Mouse (Mus musculus) layer of hippocampus, adult 8-10 months (tissue): Measurements from ENCODE around the gene Fcho2. TPM values are rescaled to one million over a fixed set of nuclear protein-coding genes. Genes with fewer than 3 reads are reported as not detected.
A peak's percentile ranks its signal among the peaks of the same experiment; 100 is the strongest.

Source experiments
- DNase-seq, 2 experiments: peaks; one replicate each; pipeline ENCODE4 v3.0.0; 2022; ENCODE audit warnings: low spot score in 2 of 2
- total RNA-seq, 4 experiments: library from RNA; stranded (reverse); gene quantifications; 2 replicates each; pipeline ENCODE4 v1.2.4; 2022

The Fcho2 gene
- total RNA-seq, 4 experiments from 2014 or later = 39.9 to 52.4 (median 43.7) TPM

GRCm38 (mm10) chr13:98715443-98715990 lies 99.7 kb downstream of the Fcho2 start:
- no peak for DNase-seq

GRCm38 (mm10) chr13:98710655-98711054 lies 104.6 kb downstream of the Fcho2 start:
- DNase-seq = no peak

GRCm38 (mm10) chr13:98710236-98710635 lies 105.0 kb downstream of the Fcho2 start:
- no peak for DNase-seq

- no peak for DNase-seq
These were observed 109.7 kb downstream of the Fcho2 start for GRCm38 (mm10) chr13:98705501-98705900.

GRCm38 (mm10) chr13:98703786-98704185 lies 111.5 kb downstream of the Fcho2 start:
- DNase-seq = no peak

DNA sequence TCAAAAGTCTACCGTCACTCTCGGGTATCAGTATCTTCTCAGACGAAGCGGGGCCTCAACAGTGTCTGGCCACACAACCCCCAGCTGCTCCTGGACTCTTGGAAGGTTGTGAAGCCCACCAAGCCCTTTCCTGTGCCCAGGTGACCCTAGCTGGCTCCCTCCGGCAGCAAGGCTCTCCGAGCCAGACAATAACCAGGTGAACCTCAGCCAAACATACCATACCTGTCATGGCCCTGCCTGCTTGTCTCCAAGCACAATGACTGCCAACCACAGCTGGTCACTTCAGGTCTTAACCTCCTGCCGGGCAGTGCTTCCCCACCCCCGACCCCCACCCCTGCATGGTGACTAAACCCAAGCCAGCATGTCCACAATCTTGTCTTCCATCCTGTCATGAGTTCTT lies 112.9 kb downstream of the Fcho2 start:
- DNase-seq = no peak

DNA sequence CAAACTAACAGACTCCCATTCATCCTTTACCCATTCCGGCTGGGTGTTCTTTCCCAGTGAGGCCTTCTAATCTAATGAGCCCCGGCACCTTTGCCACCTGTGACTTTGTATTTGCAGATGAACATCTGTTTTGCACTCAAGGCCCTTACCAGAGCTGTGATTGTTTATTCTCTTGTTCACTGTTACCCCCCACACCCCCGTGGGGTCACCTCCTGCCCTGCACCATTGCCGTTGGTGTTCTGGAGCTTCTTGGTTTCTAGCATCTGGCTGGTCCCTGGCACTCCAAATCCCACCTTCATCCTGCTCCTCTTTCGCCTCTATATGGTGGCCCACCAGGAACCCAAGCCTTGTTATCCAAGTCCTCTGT lies 114.0 kb downstream of the Fcho2 start:
- DNase-seq = no peak

GRCm38 (mm10) chr13:98700661-98701308 lies 114.5 kb downstream of the Fcho2 start:
- DNase-seq = no peak

DNA sequence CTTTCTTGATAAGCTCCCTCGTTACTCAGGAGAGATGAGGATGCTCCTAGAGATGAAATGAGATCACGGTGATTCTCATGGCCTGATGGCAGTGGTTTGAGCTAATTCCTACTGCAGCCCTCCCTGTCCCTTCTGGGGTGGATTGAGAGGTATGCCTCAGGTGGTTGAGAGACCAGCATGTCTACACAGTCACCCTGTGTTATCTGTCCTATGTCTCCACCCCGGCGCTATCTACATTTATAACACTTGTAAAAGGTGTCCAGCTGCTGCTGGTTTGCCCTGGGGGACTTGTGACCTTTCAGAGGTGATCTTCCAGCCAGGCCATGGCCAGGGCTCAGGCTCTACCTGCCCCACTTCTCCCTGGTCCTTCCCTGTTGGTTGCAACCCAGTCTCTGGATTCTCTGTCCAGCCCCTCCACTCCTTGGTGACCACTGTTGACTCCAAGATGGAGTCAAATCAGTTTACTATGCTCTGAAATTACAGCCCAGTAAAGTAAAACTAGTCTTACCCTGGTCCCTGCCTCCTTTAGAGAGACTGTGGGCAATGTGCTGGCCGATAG lies 115.2 kb downstream of the Fcho2 start:
- DNase-seq = no peak

GRCm38 (mm10) chr13:98699051-98699744 lies 116.1 kb downstream of the Fcho2 start:
- no peak for DNase-seq

DNA sequence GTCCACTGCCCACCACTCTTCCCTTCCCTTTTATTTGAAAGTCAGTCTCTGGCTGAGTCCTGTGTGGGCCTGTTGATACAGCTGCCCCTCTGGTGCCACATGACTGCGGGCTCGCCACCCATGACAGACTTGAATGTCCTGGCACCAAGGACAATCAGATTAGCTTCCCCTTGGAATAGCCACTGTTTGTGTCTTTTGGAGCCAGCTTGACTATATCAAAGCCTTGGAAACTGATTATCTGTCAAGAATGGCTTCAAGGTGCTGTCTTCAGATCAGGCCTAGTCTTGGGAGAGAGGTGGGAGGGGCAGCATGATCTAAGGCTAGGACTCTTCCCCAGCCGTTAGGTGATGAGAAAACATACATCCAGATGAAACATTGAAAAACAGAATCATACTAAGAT lies 118.5 kb downstream of the Fcho2 start:
- DNase-seq = no peak

- no peak for DNase-seq
These were observed 119.7 kb downstream of the Fcho2 start for GRCm38 (mm10) chr13:98695546-98695945.

DNA sequence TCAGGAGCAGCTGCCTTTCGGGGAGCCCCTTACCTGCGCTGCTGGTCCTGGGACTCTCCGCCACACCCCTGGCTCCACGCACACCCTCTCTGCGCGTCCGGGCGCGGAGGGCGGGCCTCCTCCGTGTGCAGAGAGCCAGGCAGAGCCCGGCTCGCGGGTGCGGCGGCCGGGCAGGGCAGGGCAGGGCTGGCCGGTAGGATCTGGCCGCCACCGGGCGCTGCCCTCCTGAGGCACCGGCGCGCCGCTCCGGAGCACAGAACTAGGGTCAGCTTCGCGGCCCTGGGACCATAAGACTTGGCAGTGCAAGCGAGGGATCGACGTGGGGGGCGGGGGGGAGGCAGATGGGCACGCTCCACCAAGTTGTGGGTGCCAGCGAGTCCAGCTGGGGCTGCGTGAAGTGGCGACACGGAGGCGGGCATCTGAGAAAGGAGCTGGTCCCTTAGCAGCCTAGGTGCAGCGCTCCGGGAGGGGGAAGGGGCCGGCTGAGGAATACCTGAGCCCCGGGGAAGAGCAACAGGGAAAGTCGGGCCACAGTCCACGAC lies 120.4 kb downstream of the Fcho2 start, which contains the start of gene Tmem171:
Gene Tmem171, minus strand, starts transcription at position 62 of the 542 bp plus-strand sequence.
- DNase-seq = no peak

DNA sequence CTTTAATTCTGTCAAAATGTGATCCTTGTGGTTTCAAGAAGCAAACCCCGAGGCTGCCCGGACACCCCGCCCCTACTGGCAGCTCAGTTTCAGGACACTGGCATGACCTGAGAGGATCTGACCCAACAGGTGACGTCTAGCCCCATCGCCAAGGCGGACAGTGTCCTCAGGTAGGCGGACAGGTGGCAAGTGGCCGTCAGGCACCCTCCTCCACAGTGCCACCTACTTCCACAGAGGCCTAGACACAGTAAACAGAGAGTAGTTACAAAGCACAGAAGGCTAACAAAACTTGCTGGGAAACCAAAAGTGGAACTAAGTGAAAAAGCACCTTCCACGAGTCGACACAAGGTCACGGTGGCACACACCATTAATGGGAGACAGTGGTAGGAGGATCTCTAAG lies 121.9 kb downstream of the Fcho2 start:
- no peak for DNase-seq

DNA sequence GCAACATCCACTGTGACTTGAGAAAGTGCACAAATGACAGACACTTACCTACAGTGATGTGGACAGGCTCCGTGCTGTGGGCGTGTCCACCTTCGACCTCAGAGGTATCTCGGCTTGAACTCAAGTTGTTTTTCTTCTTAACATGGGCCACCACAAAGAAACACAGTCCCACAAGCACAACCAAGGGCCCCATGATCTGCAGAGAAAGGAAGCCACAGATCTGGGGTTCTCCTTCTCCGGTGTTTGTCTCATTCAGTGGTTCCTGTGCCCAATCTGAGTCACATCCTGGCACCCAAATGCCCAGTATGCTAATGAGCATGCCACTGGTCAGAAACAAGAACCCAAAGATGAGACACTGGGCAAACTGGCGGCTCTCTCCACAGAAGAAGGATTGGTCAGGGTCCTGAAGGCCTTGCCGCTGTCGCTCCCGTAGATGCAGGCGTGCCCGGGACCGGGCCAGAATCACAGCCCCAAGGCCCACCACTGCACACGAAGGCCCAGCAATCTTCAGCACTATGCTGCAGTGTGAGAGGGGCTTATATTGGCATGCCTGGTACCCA lies 123.2 kb downstream of the Fcho2 start:
- DNase-seq = no peak

DNA sequence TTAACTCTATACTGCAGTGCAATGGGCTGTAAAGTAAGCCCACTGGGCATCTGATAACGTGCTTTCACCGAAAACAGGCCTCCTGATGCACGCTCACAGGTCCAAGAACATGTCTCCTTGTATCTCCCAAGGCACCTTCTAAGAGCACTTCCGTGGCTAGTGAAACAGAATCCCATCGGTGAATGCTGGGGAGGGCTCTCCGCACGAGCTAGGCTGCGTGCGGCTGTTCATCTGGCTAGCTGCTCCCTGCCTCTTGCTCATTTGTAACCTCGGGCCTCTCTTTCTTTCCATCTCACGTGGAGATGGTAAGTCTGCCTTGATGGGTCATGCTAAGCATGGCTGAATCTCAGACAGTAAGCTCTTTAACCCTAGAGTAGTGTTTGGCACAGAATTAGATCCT lies 124.4 kb downstream of the Fcho2 start:
- DNase-seq = no peak

DNA sequence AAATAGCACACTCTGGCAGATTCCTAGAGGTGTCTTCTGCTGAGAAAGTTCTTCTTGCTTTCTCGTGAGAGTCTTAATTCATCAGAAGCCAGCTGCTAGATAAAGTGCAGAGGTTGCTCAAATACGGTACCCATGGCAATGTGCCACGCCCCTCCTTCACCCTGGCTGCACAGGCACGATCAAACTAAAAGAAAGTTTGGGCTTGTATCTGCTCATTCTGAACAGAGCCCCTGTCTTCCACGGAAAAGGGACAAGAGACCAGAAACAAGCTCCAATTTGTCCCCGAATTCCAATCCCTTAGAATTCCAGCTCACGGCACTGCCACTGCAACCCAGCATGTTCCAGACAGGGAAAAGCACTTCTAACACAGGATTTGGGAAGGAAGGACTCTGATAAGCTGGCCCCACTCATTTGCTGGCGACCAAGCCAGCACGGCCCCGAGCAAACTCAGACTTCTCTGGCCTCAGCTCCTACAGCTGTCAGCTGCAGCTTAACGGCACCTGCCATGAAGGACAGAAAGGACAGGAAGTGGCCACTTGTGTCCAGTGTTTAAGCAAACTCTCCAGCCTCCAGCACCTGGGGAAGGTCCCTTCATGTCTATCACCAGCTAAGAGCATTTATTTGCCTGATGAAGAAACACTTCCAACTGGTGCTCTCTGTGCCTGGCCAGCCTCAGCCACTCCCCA lies 125.5 kb downstream of the Fcho2 start:
- DNase-seq = no peak

DNA sequence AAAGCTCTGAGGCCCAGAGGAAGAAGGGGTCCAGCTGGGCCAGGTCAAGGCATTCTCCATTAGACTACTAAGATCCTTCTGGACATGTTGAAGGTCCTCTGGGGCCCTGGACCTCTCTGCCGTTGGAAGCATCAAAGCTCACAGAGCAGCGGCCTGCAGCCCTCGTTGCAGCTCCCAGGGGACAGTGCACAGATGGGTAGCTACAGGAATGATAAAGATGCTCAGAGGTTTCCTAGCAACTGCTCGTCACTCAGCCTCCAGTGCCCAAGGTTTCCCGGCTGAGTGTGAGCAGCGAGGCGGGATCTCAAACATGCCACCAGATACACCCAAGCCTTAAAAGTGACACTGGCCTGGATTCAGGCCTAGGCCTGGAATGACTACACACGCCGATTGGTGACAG lies 127.3 kb downstream of the Fcho2 start:
- peak in 1 of 2 experiments; percentile 22 for DNase-seq

DNA sequence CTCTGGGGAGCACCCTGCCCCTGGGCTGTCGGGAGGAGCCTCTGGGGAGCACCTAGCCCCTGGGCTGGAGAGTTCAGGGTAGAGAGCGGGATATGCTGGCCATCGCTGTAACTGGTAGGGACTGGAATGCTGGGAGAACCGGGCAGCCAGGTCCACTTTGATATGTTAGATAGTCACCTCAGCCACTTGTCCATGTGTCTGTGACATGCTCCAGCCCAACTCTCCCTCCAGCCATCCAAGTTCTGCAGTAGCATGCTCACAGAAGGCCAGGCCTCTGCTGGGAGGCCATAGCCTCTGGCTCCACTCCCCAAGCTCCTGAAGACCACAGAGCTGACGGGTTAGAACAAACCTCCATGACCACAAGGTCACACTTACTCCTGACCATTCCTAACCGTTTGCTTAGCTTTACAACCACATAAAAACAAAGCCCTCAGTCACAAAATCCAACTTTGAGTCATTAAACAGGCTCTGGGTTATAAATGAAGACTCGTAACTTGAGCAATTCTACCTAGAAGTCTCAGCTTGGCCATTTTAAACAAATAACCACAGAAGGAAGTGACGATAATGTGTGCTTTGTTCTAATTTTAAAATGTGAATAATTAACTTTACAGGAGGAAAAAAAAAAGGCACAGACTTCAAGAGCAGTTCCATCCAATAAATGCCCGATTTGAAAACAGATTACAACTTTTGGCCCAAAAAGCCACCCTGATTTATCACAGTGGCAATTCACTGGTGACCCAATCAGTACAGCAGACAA lies 130.9 kb downstream of the Fcho2 start:
- no peak for DNase-seq

GRCm38 (mm10) chr13:98683412-98683811 lies 131.8 kb downstream of the Fcho2 start:
- no peak for DNase-seq
